Mouse (Mus musculus) lung, embryonic 15.5 days (tissue): ENCODE results near the gene Ino80e. TPM values are rescaled to one million over a fixed set of nuclear protein-coding genes. Genes with fewer than 3 reads are reported as not detected.

Experiments
- ATAC-seq: fragments of 200-750 bp; cut with Nextera tagmentation; 2 replicates; pipeline ENCODE4 v1.8.0; 2017; ENCODE audit warnings: moderate number of reproducible peaks, borderline replicate concordance; ENCODE audit not compliant: low FRiP score, low TSS enrichment; ENCODE audit errors: extremely low read depth
- H3K27ac ChIP-seq: fragments of 300-500 bp; sonication (generic); 2 replicates; pipeline ENCODE4 v1.5.1; 2015; ENCODE audit warnings: moderate library complexity, mild to moderate bottlenecking, inconsistent platforms
- H3K27me3 ChIP-seq: fragments of 300-500 bp; sonication (generic); 2 replicates; pipeline ENCODE4 v1.6.1; 2015; ENCODE audit warnings: inconsistent platforms
- H3K36me3 ChIP-seq: fragments of 300-500 bp; sonication (generic); 2 replicates; pipeline ENCODE4 v1.6.1; 2015; ENCODE audit warnings: inconsistent platforms
- H3K4me1 ChIP-seq: fragments of 300-500 bp; sonication (generic); 2 replicates; pipeline ENCODE4 v1.6.1; 2015; ENCODE audit warnings: inconsistent platforms
- H3K4me2 ChIP-seq: fragments of 300-500 bp; sonication (generic); 2 replicates; pipeline ENCODE4 v1.6.1; 2015; ENCODE audit warnings: inconsistent platforms, mild to moderate bottlenecking, moderate library complexity
- H3K4me3 ChIP-seq: fragments of 300-500 bp; sonication (generic); 2 replicates; pipeline ENCODE4 v1.5.1; 2015; ENCODE audit warnings: mild to moderate bottlenecking, inconsistent platforms
- H3K9ac ChIP-seq: fragments of 300-500 bp; sonication (generic); 2 replicates; pipeline ENCODE4 v1.6.1; 2015; ENCODE audit warnings: inconsistent platforms
- H3K9me3 ChIP-seq: fragments of 300-500 bp; sonication (generic); 2 replicates; pipeline ENCODE4 v1.6.1; 2016; ENCODE audit warnings: inconsistent platforms
- WGBS: fragments of 180-500 bp; shearing (Covaris S2); methylation state at CpG from one replicate; pipeline ENCODE4 v1.1.7; 2015; 5-methylcytosine and 5-hydroxymethylcytosine counted together
- polyA plus RNA-seq: library from polyadenylated mRNA; unstranded; fragments of >200 nt; fragmentation: Nextera tagmentation; extraction: Ambion mirVana; gene quantifications from 2 replicates; pipeline ENCODE4 v1.2.1, GENCODE M21; 2015

Ino80e gene
- polyA plus RNA-seq, 1 experiment from 2014 or later: 78.3 TPM

GRCm38 (mm10) chr7:126853454-126853853 is 8.7 kb downstream of the Ino80e start:
- H3K36me3 ChIP-seq: peaks cover 34% of the 10 kb centered on the region
- no peaks in the 10 kb centered on the region for H3K9me3 ChIP-seq
- ATAC-seq: no peak
- 85% methylated on average over 5 of the region's 5 CpGs for WGBS
- no peak overlapping the region for H3K27ac ChIP-seq
- H3K4me2 ChIP-seq: no peak overlapping the region
- no peaks in the 10 kb centered on the region for H3K4me1 ChIP-seq
- H3K27me3 ChIP-seq: peaks cover 18% of the 10 kb centered on the region
- H3K4me3 ChIP-seq: no peak overlapping the region
- H3K9ac ChIP-seq: no peak overlapping the region

- WGBS: 41% methylated on average over 12 of the region's 12 CpGs
- Histone ChIP-seq H3K36me3 (peaks cover 27% of the 10 kb centered on the region), H3K4me1 (peaks cover 12% of the 10 kb centered on the region), H3K9me3 (no peaks in the 10 kb centered on the region), H3K4me3 (no peak overlapping the region), H3K9ac (no peak overlapping the region), H3K27ac (no peak overlapping the region), H3K27me3 (peaks cover 40% of the 10 kb centered on the region), H3K4me2 (no peak overlapping the region)
- no peak for ATAC-seq
Measured at GRCm38 (mm10) chr7:126851192-126851591, 11.0 kb downstream of the Ino80e start.

- WGBS: 72% methylated on average over 6 of the region's 6 CpGs
- ATAC-seq: no peak
- H3K27ac ChIP-seq: no peak overlapping the region
- H3K4me2 ChIP-seq: no peak overlapping the region
- H3K9me3 ChIP-seq: no peaks in the 10 kb centered on the region
- H3K4me3 ChIP-seq: no peak overlapping the region
- no peak overlapping the region for H3K9ac ChIP-seq
- peaks cover 40% of the 10 kb centered on the region for H3K27me3 ChIP-seq
- peaks cover 22% of the 10 kb centered on the region for H3K36me3 ChIP-seq
- H3K4me1 ChIP-seq: peaks cover 12% of the 10 kb centered on the region
Measured at GRCm38 (mm10) chr7:126850161-126850560, 12.0 kb downstream of the Ino80e start.

DNA sequence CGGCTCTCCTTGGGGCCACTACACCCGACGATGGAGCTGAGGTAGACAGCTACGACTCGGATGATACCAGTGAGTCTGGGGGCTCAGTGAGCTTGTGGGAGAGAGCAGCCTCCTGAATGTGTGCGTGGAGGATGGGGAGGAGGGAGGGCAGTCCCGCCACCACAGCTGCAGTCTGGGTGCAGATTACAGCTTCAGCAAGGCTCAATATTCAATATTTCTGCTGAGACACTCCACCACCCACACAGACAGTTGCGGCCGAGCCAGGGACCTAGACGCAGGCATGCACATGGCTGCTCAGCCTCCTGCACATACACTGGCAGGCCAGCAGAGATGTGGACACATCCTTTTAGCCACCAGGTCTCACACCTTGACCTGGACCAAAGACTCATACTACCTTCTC is 13.4 kb downstream of the Ino80e start:
- Histone ChIP-seq H3K27ac (no peak overlapping the region), H3K36me3 (peaks cover 19% of the 10 kb centered on the region), H3K9me3 (no peaks in the 10 kb centered on the region), H3K4me1 (peaks cover 12% of the 10 kb centered on the region), H3K4me3 (no peak overlapping the region), H3K4me2 (0 out of 2 replicates have a peak overlapping the region, but pooled peaks have one; percentile 96), H3K9ac (no peak overlapping the region), H3K27me3 (peaks cover 40% of the 10 kb centered on the region)
- ATAC-seq: no peak
- 16% methylated on average over 10 of the region's 10 CpGs for WGBS

- Histone ChIP-seq H3K27me3 (peaks cover 40% of the 10 kb centered on the region), H3K9ac (peak overlapping the region; percentile 41), H3K27ac (no peak overlapping the region), H3K4me1 (peaks cover 12% of the 10 kb centered on the region), H3K4me3 (peak overlapping the region; percentile 50), H3K36me3 (peaks cover 10% of the 10 kb centered on the region), H3K4me2 (peak overlapping the region; percentile 96), H3K9me3 (no peaks in the 10 kb centered on the region)
- 2% methylated on average over 64 of the region's 74 CpGs for WGBS
- ATAC-seq: peak; percentile 50
Measured at GRCm38 (mm10) chr7:126847421-126848398, 14.5 kb downstream of the Ino80e start.

- H3K27ac ChIP-seq: no peak within 1 kb of the TSS
- H3K4me3 ChIP-seq: peak within 1 kb of the TSS; percentile 50
- ATAC-seq: no peak
- no peaks in the 10 kb centered on the region for H3K9me3 ChIP-seq
- H3K36me3 ChIP-seq: peaks cover 4% of the 10 kb centered on the region
- peaks cover 40% of the 10 kb centered on the region for H3K27me3 ChIP-seq
- peak within 1 kb of the TSS; percentile 41 for H3K9ac ChIP-seq
- 29% methylated on average over 4 of the region's 4 CpGs for WGBS
- H3K4me1 ChIP-seq: peaks cover 12% of the 10 kb centered on the region
- peak within 1 kb of the TSS; percentile 96 for H3K4me2 ChIP-seq
Measured at GRCm38 (mm10) chr7:126847116-126847420, 15.1 kb downstream of the Ino80e start, which contains the start of gene Doc2a. TSS of gene Doc2a (plus strand) at chr7:126847416.

- Histone ChIP-seq H3K9me3 (no peaks in the 10 kb centered on the region), H3K4me1 (peaks cover 12% of the 10 kb centered on the region), H3K27me3 (peaks cover 40% of the 10 kb centered on the region), H3K27ac (no peak overlapping the region), H3K36me3 (no peaks in the 10 kb centered on the region), H3K4me3 (no peak overlapping the region), H3K9ac (no peak overlapping the region), H3K4me2 (no peak overlapping the region)
- no peak for ATAC-seq
- 89% methylated on average over 2 of the region's 2 CpGs for WGBS
Measured at GRCm38 (mm10) chr7:126845516-126845915, 16.7 kb downstream of the Ino80e start.

DNA sequence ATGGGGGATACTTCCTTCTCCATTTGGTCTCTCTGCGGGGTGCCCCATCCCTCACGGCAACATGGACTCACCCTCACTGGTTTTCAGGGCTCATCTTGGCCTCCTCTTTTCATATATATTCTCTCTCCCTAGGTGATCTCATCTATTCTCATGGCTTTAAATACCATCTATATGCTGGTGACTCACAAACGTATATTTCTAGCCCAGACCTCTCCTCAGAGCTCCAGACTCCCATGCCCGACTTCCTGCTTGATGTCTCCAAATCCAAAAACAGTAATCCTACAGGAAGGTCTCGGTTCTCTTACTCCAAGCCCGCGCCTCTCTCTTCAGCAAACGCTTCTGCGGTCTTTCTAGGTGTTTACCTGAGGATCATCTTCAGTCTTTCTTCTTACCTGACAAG is 18.9 kb downstream of the Ino80e start:
- no peak overlapping the region for H3K9ac ChIP-seq
- H3K9me3 ChIP-seq: no peaks in the 10 kb centered on the region
- H3K4me2 ChIP-seq: no peak overlapping the region
- H3K4me1 ChIP-seq: peaks cover 11% of the 10 kb centered on the region
- no peak overlapping the region for H3K4me3 ChIP-seq
- ATAC-seq: no peak
- no peaks in the 10 kb centered on the region for H3K36me3 ChIP-seq
- 73% methylated on average over 9 of the region's 9 CpGs for WGBS
- H3K27me3 ChIP-seq: peaks cover 20% of the 10 kb centered on the region
- H3K27ac ChIP-seq: no peak overlapping the region

GRCm38 (mm10) chr7:126833294-126833693 is 28.9 kb downstream of the Ino80e start:
- H3K4me3 ChIP-seq: no peak overlapping the region
- no peaks in the 10 kb centered on the region for H3K27me3 ChIP-seq
- no peak overlapping the region for H3K27ac ChIP-seq
- ATAC-seq: no peak
- no peaks in the 10 kb centered on the region for H3K9me3 ChIP-seq
- WGBS: 88% methylated on average over 1 of the region's 1 CpGs
- peaks cover 4% of the 10 kb centered on the region; the same call in 1 of the 2 replicates for H3K4me1 ChIP-seq
- H3K4me2 ChIP-seq: no peak overlapping the region
- H3K9ac ChIP-seq: no peak overlapping the region
- H3K36me3 ChIP-seq: no peaks in the 10 kb centered on the region

DNA sequence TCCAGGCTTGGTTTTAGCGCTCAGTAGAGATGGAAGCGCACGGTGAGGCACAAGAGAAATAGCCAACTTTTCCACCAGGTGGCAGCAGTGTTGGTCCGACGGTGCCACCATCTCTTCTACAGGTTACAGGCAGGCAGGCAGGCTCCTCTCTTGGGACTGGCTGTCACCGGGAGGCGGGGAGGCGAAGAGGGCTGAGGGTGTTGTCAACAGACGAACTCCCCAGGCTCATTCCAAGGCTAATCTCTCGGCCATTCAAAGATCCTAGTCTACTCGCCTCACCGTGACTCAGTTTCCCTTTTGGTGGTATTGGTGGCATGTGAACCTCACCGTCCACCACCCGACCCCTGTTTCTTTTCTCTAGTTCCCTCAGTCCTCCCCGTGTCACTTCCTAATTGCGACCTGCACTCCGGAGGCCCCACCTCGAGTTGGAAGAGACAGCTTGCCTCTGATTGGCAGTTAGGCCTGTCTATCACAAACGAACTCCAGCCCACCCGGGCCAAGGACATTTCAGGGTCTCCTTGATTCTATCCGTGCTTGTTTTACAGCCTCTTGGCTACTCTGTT is 30.1 kb downstream of the Ino80e start:
- H3K27me3 ChIP-seq: no peaks in the 10 kb centered on the region
- no peaks in the 10 kb centered on the region for H3K36me3 ChIP-seq
- H3K9ac ChIP-seq: no peak overlapping the region
- under 1% methylated on average over 21 of the region's 21 CpGs for WGBS
- peak overlapping the region; percentile 54 for H3K4me2 ChIP-seq
- no peaks in the 10 kb centered on the region for H3K9me3 ChIP-seq
- H3K4me1 ChIP-seq: peaks cover 4% of the 10 kb centered on the region; the same call in 1 of the 2 replicates
- H3K4me3 ChIP-seq: peak overlapping the region; percentile 29
- no peak overlapping the region for H3K27ac ChIP-seq
- peak; percentile 73; the same call in 1 of the 2 replicates for ATAC-seq

- ATAC-seq: no peak
- Histone ChIP-seq H3K9me3 (no peaks in the 10 kb centered on the region), H3K4me1 (peaks cover 4% of the 10 kb centered on the region; the same call in 1 of the 2 replicates), H3K27me3 (no peaks in the 10 kb centered on the region), H3K27ac (no peak within 1 kb of the TSS), H3K4me2 (peak within 1 kb of the TSS; percentile 54), H3K36me3 (no peaks in the 10 kb centered on the region), H3K9ac (no peak within 1 kb of the TSS), H3K4me3 (peak within 1 kb of the TSS; percentile 29)
- WGBS: 54% methylated on average over 5 of the region's 5 CpGs
Measured at GRCm38 (mm10) chr7:126831539-126831938, 30.6 kb downstream of the Ino80e start, which contains the start of gene 4930451I11Rik. TSS of gene 4930451I11Rik (minus strand) at chr7:126831639.

DNA sequence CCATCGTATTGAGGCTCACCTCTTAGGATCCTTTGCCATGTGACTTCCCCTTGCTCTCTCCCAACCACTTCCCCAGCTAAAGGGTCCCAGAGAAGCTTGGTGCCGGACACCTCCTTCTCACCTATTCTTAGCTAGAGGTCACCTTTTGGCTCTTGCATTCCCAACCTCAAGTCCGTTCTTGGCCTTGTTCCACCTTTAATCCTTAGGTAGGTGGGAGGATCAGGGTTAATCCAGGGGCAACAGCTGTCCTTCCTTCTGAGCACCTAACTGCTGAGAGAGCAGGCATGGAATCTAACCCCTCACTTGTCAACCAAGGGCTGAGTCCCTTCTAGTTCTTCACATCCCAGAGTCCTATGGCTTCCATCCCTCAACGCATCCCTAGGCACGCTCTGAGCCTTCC is 36.2 kb downstream of the Ino80e start:
- H3K36me3 ChIP-seq: no peaks in the 10 kb centered on the region
- no peak overlapping the region for H3K9ac ChIP-seq
- no peak overlapping the region for H3K27ac ChIP-seq
- no peaks in the 10 kb centered on the region for H3K9me3 ChIP-seq
- H3K4me2 ChIP-seq: no peak overlapping the region
- 0 out of 2 replicates have a peak, but pooled peaks cover 8% of the 10 kb centered on the region for H3K4me1 ChIP-seq
- 59% methylated on average over 5 of the region's 5 CpGs for WGBS
- no peak overlapping the region for H3K4me3 ChIP-seq
- no peak for ATAC-seq
- peaks cover 26% of the 10 kb centered on the region for H3K27me3 ChIP-seq
